Mouse (Mus musculus): ENCODE data around the gene Chga.

Chga gene

GRCm38 (mm10) chr12:102599801-102600200 is 45.0 kb downstream of the Chga start:
- DNase-seq (ENCODE audit: low spot score in 2 of 2): no peak

DNA sequence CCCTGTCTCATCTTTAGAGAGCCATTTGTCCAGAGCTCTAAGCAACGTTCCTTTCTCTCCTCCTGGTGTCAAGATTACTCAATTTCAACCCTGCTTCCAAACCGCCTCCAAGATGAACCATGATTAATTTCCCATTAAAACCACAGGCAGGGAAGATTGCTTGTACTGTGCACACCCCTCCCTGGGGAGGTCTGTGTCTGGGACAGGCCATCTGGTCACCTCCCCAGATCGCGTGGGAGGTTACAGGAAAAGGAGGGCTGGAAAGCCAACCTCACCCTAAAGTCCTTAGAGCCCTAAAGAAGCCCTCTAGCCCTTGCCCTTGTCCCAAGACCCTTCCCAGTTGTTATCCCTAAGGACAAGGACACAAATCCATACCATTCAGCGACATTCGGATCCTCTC is 45.6 kb downstream of the Chga start:
- DNase-seq (ENCODE audit: low spot score in 2 of 2): no peak

- DNase-seq (ENCODE audit: low spot score in 2 of 2): no peak
Observed at GRCm38 (mm10) chr12:102601847-102602246, 47.1 kb downstream of the Chga start.

DNA sequence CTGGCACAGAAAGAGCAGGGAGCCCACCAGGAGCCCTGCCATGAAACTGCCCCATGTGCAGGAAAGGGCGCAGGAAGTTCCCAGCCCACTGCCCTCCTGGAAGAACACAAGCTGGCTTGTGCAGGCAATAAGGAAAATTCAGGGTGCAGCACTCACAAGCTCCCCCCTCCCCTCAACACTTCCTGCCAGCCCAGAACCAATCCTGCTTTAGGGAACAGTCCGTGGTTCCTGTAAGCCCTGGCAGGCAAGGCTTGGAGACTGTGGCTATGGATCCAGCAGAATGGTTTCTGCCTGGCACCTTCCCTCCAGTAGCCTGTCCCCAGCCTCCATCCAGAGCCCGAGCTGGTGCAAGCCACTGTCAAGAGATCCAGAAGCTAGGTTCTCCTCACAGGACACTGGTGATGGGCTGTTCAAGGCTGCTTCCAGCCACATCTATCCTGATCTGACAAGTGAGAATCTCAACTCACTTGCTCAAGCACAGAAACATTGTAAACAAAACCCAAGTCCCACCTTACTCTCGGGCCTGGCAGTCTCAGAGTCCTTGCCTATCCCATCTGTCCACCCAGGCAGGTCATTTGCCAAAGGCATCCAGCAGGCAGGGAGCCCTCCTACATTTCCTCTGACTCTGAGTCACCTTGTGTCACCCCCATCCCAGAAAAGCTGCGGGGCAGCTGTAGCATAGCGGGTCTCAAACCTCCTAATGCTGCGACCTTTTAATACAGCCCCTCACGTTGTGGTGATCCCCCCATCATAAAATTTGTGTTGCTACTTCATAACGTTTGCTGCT is 47.7 kb downstream of the Chga start:
- no peak for DNase-seq (ENCODE audit: low spot score in 2 of 2)

GRCm38 (mm10) chr12:102605607-102606006 is 50.8 kb downstream of the Chga start:
- no peak for DNase-seq (ENCODE audit: low spot score in 2 of 2)

- no peak for DNase-seq (ENCODE audit: low spot score in 2 of 2)
Observed at GRCm38 (mm10) chr12:102607066-102607465, 52.3 kb downstream of the Chga start.

- DNase-seq (ENCODE audit: low spot score in 2 of 2): no peak
Observed at GRCm38 (mm10) chr12:102607808-102608517, 53.2 kb downstream of the Chga start.

DNA sequence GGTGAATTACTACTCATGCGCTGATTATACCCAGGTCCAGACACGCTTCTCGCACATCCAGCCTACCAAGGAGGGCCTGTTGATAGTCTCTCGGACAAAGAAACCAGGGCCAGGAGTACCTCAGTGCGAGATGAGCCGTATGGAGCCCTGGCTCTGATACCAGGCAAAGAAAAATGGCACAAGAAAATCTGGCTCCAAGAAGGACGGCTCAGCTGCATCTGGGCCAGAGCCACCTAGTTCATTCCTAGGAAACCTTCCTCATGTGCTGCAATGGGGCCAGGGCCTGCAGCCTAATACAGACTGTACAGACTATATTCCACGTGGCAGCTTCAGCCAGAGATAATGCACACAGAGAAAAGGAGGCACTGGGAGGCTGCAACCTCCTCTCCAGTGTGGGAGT is 56.2 kb downstream of the Chga start:
- no peak for DNase-seq (ENCODE audit: low spot score in 2 of 2)

- DNase-seq (ENCODE audit: low spot score in 2 of 2): no peak
Observed at GRCm38 (mm10) chr12:102612431-102612830, 57.7 kb downstream of the Chga start.

DNA sequence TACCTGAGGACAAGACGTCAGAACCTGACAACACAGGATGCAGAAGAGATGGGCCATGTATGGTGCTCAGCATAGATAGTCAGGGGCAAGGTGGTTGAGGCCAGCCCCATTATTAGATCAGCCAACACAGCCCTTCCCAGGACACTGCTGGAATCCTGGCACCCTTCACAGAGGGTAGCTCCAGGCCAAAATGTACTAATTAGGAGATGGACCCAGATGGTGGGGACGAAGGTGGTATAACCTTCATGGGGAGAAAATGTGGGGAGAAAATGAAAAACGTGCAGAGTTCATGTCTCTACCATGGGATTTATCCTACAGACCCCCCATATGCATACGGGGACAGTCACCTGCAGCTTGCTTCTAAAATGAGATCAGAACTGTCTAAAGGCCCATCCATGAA is 58.6 kb downstream of the Chga start:
- DNase-seq (ENCODE audit: low spot score in 2 of 2): no peak
